Mouse (Mus musculus) CH12.LX (cell line): ENCODE measurements at regions not wholly inside any gene's neighbourhood (a gene's known extent, or its start where the extent isn't known, plus 50 kb on each side); places are given as distances from the start of the nearest gene placed in this dataset.

Experiments used
- DNase-seq: peaks from one replicate; pipeline ENCODE4 v3.0.0-alpha.2; 2013; ENCODE audit errors: extremely low read depth
- H3K27ac ChIP-seq: 2 replicates; pipeline ENCODE4 v1.5.1; 2012; ENCODE audit warnings: low read depth, mild to moderate bottlenecking, control low read depth, moderate library complexity; ENCODE audit not compliant: insufficient read depth
- H3K27me3 ChIP-seq: replicated peaks from 2 replicates; pipeline ENCODE3; 2012; ENCODE audit warnings: inconsistent platforms
- H3K36me3 ChIP-seq, 2 experiments: replicated peaks in 1 of 2; 2 replicates each; pipeline versions ENCODE3 to v1.6.1; 2012; ENCODE audit warnings: inconsistent platforms in 1 of 2, low read length in 1 of 2, mild to moderate bottlenecking in 1 of 2, mixed read lengths in 1 of 2, moderate library complexity in 1 of 2; ENCODE audit not compliant: control insufficient read depth in 1 of 2, insufficient read depth in 1 of 2
- H3K4me1 ChIP-seq, 2 experiments: 2 replicates each; pipeline ENCODE4 v1.6.1; 2012; ENCODE audit warnings: inconsistent platforms in 1 of 2, moderate library complexity in 1 of 2; ENCODE audit not compliant: insufficient read depth in 2 of 2, control insufficient read depth in 1 of 2
- H3K4me2 ChIP-seq: 2 replicates; pipeline ENCODE4 v1.6.1; 2012; ENCODE audit warnings: low read depth, mild to moderate bottlenecking, control low read depth; ENCODE audit not compliant: poor library complexity, insufficient read depth, severe bottlenecking
- H3K4me3 ChIP-seq, 3 experiments: fragments of 150-350 bp in 1 of 3; sonication (generic) in 1 of 3; replicated peaks in 1 of 3; 2 replicates each; pipeline versions ENCODE3 to v1.5.1; 2011 to 2012; ENCODE audit warnings: low read depth in 2 of 3, low read length in 2 of 3, mild to moderate bottlenecking in 2 of 3, moderate library complexity in 2 of 3, control low read depth in 1 of 3, improper control_type of control experiment in 1 of 3, inconsistent platforms in 1 of 3, mixed read lengths in 1 of 3; ENCODE audit not compliant: poor library complexity in 1 of 3
- H3K79me2 ChIP-seq: replicated peaks from 2 replicates; pipeline ENCODE4 v1.6.1; 2012; ENCODE audit warnings: mild to moderate bottlenecking, moderate library complexity; ENCODE audit not compliant: control insufficient read depth, poor library complexity, insufficient read depth, severe bottlenecking; ENCODE audit errors: extremely low read depth
- H3K9ac ChIP-seq: 2 replicates; pipeline ENCODE4 v1.6.1; 2012; ENCODE audit warnings: low read depth, mild to moderate bottlenecking, control low read depth, moderate library complexity; ENCODE audit not compliant: insufficient read depth
- H3K9me3 ChIP-seq: replicated peaks from 2 replicates; pipeline ENCODE3; 2012; ENCODE audit warnings: low read length, inconsistent platforms, mixed read lengths
- ETS1 ChIP-seq: conservative IDR thresholded peaks from 2 replicates; pipeline ENCODE4 v1.6.1; 2012; ENCODE audit warnings: low read depth, mild to moderate bottlenecking, inconsistent platforms, low read length, improper control_type of control experiment, moderate library complexity
- JUN ChIP-seq: IDR thresholded peaks from 2 replicates; pipeline ENCODE4 v1.6.1; 2011; ENCODE audit warnings: low read depth, mild to moderate bottlenecking, low read length, improper control_type of control experiment, moderate library complexity; ENCODE audit not compliant: insufficient read depth
- MAZ ChIP-seq: IDR thresholded peaks from 2 replicates; pipeline ENCODE4 v1.6.1; 2012; ENCODE audit warnings: low read depth, mild to moderate bottlenecking, inconsistent platforms, low read length, improper control_type of control experiment, moderate library complexity
- PAX5 ChIP-seq: IDR thresholded peaks from 2 replicates; pipeline ENCODE4 v1.6.1; 2012; ENCODE audit warnings: low read length, inconsistent platforms, mixed read lengths
- POLR2A ChIP-seq: IDR thresholded peaks from 2 replicates; pipeline ENCODE4 v1.6.1; 2011; ENCODE audit warnings: low read depth, mild to moderate bottlenecking, improper control_type of control experiment, low read length
- SIN3A ChIP-seq: IDR thresholded peaks from 2 replicates; pipeline ENCODE4 v1.6.1; 2012; ENCODE audit warnings: low read length, improper control_type of control experiment, inconsistent platforms
- TBP ChIP-seq: conservative IDR thresholded peaks from 2 replicates; pipeline ENCODE4 v1.6.1; 2011; ENCODE audit warnings: low read depth, low read length, improper control_type of control experiment
- UBTF ChIP-seq: IDR thresholded peaks from 2 replicates; pipeline ENCODE4 v1.6.1; 2012; ENCODE audit warnings: low read depth, mild to moderate bottlenecking, inconsistent platforms, low read length, improper control_type of control experiment, moderate library complexity
- USF1 ChIP-seq: IDR thresholded peaks from 2 replicates; pipeline ENCODE4 v1.6.1; 2014; ENCODE audit warnings: low read depth, mild to moderate bottlenecking, inconsistent platforms, low read length, improper control_type of control experiment
- ZC3H11A ChIP-seq: IDR thresholded peaks from 2 replicates; pipeline ENCODE4 v1.6.1; 2012; ENCODE audit warnings: low read depth, mild to moderate bottlenecking, inconsistent platforms, low read length, improper control_type of control experiment
- ZKSCAN1 ChIP-seq: IDR thresholded peaks from 2 replicates; pipeline ENCODE4 v1.6.1; 2012; ENCODE audit warnings: low read depth, inconsistent platforms, low read length, improper control_type of control experiment, borderline replicate concordance
- ZNF384 ChIP-seq: IDR thresholded peaks from 2 replicates; pipeline ENCODE4 v1.6.1; 2012; ENCODE audit warnings: low read depth, low read length, improper control_type of control experiment, inconsistent platforms
- dilution Hi-C: fragments of 300-500 bp; cut with MboI; formaldehyde crosslinking; loops from 2 replicates; pipeline ENCODE4 v1.14.3; 2020; ENCODE audit warnings: low sequenced_read_pairs; ENCODE audit not compliant: extremely low pct_unique_long_range_greater_than_20kb, extremely low pct_ligation_motif_present
- in situ Hi-C: fragments of 300-500 bp; cut with MboI; formaldehyde crosslinking; loops from 3 replicates; pipeline ENCODE4 v1.14.3; 2019; ENCODE audit warnings: low sequenced_read_pairs, low pct_ligation_motif_present, low pct_unique_long_range_greater_than_20kb, mixed read lengths

- Histone ChIP-seq H3K79me2 (no peaks in the 10 kb centered on the region), H3K9me3 (peaks cover 25% of the 10 kb centered on the region), H3K27ac (no peak overlapping the region), H3K27me3 (no peaks in the 10 kb centered on the region), H3K4me3 (no peak overlapping the region), H3K4me2 (no peak overlapping the region), H3K9ac (no peak overlapping the region), H3K4me1 (no peaks in the 10 kb centered on the region), H3K36me3 (no peaks in the 10 kb centered on the region)
- dilution Hi-C loops (no loop called here), in situ Hi-C loops (no loop called here)
- TF ChIP-seq ZNF384 (no peak), MAZ (no peak)
- DNase-seq, result no peak
Measured at GRCm38 (mm10) chr2:139220757-139221400, 272.8 kb upstream of the Sptlc3 start.

- Histone ChIP-seq H3K27me3 (no peaks in the 10 kb centered on the region), H3K4me3 (no peak overlapping the region), H3K9me3 (peaks cover 15% of the 10 kb centered on the region), H3K4me2 (no peak overlapping the region), H3K4me1 (no peaks in the 10 kb centered on the region), H3K9ac (no peak overlapping the region), H3K36me3 (no peaks in the 10 kb centered on the region), H3K79me2 (no peaks in the 10 kb centered on the region), H3K27ac (no peak overlapping the region)
- DNase-seq, result no peak
- dilution Hi-C loops, result no loop called here
- no peak for TF ChIP-seq SIN3A
- TF ChIP-seq TBP, result no peak
- TF ChIP-seq ZKSCAN1, result no peak
- no peak for TF ChIP-seq ZC3H11A
- no peak for TF ChIP-seq UBTF
- TF ChIP-seq ETS1, result no peak
- TF ChIP-seq USF1, result no peak
- no peak for TF ChIP-seq ZNF384
- TF ChIP-seq PAX5, result no peak
- in situ Hi-C loops, result no loop called here
Measured at GRCm38 (mm10) chr2:139230453-139230852, 263.3 kb upstream of the Sptlc3 start.

DNA sequence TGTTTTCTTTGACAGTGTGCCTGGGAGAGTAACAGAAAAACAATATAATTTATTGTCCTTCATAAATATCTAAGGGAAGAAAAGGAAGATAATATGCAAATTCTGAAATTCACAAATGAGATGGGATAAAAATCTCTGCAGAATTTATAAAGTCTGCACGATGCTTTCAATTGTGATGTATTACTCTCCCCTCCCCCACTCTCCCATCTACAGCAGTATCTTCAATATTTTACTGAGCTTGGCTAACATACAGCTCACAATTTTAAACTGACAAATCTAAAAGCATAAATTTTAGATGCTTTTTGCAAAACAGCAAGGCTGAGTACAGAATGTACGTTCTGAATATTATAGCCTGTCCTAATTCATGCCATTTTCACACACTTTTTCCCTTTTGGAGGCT, 243.6 kb upstream of the Sptlc3 start:
- TF ChIP-seq JUN (no peak), POLR2A (no peak)
- DNase-seq, result no peak
- Histone ChIP-seq H3K4me1 (no peaks in the 10 kb centered on the region), H3K9me3 (peaks cover 36% of the 10 kb centered on the region), H3K9ac (no peak overlapping the region), H3K79me2 (no peaks in the 10 kb centered on the region), H3K27me3 (no peaks in the 10 kb centered on the region), H3K4me3 (no peak overlapping the region), H3K36me3 (no peaks in the 10 kb centered on the region), H3K27ac (no peak overlapping the region), H3K4me2 (no peak overlapping the region)
- dilution Hi-C loops, result no loop called here
- in situ Hi-C loops, result no loop called here
